Mouse (Mus musculus) heart, adult 18-20 months (tissue): ENCODE data around the gene Tmem163. TPM values are rescaled to one million over a fixed set of nuclear protein-coding genes. Genes with fewer than 3 reads are reported as not detected.

Experiments used
- DNase-seq, 2 experiments: peaks; one replicate each; pipeline ENCODE4 v3.0.0; 2021 to 2022; ENCODE audit warnings: mixed read lengths in 1 of 2
- total RNA-seq, 2 experiments: library from RNA; stranded (reverse); gene quantifications; 2 replicates each; pipeline ENCODE4 v1.2.3; 2021

Gene Tmem163
- total RNA-seq, 2 experiments from 2014 or later = 6.3 to 7.8 TPM

GRCm38 (mm10) chr1:127568641-127569040 lies 110.7 kb downstream of the Tmem163 start:
- no peak for DNase-seq

DNA sequence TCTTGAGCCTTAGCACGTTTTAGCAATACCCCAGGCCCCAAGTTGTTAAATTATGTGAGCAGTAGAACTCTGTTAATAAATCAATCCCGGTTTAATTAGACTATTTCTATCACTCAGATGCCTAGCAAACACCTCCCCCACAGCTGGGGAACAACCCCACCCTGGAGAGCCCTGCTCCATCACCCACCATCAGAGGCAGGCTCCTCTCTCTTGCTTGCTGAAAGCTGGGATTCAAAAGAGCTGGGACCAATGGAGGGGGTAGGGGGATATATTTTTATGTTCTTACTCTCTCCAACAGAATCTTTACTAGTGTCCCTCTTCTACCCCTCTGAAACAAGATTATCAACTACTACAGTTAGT lies 122.9 kb downstream of the Tmem163 start:
- DNase-seq = no peak

DNA sequence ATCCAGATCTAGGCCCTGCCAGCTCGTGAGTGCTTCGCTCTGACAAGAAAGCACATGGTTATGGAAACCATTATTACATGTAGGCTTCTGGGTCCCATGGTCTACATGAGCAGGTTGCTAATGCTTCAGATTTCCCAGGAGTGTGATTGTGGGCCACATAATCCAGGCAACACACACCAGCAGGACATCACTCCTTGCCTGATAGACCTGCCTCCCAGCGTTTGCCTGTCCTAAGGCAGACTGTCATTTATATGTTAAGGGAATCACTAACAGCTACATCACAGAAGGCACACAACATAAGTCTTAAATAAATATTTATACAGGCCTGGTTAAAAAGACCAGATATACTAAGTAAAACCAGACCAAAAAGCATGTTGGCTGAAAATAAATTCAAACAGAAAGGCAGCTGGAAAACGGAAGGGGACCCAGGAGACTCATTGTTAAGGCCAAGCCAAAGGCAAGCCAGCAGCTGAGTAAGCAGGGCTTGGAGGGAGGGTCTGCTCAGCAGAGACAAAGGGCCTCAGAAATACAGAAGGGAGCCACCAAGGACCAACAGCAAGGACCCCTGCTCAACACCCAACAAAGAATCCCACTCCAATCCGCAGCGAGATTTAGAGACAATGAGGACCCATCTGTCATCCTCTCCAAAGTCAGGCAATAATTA lies 123.4 kb downstream of the Tmem163 start:
- no peak for DNase-seq

GRCm38 (mm10) chr1:127548078-127548477 lies 131.3 kb downstream of the Tmem163 start:
- DNase-seq = no peak

- DNase-seq = no peak
Observed at GRCm38 (mm10) chr1:127542756-127543155, 136.6 kb downstream of the Tmem163 start.

GRCm38 (mm10) chr1:127541931-127542330 lies 137.4 kb downstream of the Tmem163 start:
- DNase-seq = no peak

DNA sequence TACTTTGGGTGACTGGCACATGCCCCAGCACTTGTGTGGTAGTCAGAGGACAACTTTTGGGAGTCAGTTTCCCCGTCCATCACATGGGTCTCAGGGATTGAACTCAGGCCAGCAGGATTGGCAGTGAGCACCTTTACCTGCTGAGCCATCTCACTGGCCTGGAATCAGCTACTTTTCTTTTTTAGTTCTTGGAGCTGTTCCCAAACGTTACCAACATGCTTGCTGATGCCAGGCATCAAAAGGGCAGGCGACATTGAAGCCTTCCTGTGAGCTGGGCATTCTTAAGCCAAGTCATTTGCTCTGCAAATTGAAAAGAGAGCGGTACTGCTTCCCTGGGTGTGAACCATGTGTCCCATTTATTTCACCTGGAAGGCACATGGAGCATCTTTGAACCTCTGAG lies 137.8 kb downstream of the Tmem163 start:
- no peak for DNase-seq

DNA sequence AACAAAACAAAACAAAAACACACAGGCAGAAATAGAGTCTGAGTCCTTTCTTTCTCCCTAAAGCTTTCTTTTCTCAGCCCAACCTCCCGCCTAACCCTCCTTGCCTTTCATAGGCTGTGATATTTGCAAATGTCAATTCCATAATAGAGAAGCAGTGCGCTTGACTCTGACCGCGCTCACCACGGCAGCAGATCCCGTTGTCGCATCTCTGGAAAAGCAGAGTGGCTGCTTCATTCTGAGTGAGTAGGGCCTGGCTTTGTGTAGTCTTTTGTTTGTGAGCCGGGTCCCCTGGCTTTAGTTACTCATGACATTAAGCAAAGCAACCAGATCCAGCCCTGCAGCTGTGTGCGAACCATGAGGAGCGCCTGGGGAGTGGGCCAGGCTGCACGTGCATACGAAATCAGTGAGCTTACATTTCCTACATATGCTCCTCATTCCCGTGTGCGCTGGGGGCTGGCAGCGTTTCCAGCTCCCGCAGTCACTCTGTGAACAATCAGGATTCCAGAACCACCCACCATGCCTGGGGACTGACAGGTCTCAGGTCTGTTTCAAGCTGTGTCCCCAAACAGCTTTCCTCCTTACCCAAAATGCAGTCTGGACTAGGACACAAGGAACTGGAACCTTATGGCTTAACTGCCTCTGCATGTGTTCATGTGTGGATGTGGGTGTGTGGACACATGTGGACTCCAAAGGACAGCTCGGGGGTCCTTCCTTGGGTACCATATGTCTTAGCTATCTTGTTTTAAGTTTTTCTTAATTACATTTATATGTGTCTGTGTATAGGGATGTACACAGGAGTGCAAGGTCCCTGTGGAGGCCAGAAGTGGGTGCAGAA lies 141.9 kb downstream of the Tmem163 start:
- DNase-seq = no peak

DNA sequence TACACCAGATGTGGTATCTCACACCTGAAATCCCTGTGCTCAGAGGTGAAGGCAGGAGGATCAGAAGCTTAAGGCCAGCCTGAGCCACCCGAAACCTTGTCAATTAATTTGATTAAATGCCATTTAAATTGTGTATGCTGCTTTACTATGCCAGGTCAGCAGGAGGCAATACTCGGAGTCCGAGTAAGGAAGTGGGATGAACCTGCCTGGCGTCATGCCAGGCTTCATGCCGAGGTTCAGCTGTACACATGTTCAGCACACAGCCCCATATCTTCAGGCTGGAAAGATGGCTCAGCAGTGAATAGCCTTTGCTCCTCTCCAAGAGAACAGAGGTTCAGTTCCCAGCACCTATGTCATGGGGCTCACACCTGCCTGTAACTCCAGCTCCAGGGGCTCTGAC lies 142.9 kb downstream of the Tmem163 start:
- DNase-seq = no peak

DNA sequence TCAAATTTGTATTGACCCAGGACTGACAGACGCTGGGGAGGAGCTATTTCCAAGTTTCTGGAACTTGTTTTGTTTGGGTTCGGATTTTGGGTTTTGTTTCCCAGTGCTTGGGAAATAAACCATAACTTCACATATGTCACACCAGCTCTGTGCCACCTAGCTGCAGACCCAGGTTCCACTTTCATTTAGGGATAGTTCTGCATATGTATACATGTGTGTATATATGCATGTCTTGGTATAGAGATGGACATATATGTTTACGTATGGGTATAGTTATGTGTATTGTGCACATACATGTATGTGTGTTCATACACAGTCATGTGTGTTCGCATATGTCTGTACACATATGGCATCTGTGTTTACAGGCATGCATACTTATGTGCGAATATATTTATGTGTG lies 147.6 kb downstream of the Tmem163 start:
- DNase-seq = no peak

DNA sequence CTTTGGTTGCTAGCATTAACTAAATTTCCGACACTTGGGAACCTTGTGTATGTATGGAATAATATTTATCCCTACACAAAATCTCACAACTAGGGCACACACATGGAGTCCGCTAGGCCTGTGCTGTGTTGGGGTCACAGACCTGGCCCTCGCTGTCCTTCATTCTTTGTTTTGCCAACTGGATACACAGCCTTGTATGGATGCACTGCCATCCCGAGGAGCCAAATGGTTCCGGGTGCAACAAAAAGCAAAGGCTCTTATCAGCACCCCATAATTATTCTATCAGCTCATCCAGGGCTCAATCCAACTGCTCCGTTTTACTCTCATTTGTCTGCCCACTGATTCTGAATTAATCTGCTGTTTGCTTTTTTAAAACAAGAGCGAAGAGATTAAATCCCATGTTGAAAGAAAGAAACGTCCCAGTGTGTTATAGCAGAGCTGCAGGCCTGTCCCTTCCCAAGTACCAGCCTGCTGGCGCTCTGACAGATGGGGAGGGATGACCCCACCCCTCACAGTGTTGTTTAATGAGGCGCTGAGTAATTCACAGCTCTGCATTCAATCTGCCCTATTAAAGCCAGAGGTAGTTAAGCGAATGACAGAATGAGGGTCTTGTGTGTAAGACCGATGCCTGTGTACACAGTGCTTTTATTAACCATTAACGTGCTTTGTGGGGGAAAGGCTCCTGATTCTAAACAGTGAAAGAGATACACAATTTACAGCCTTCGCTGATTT lies 148.3 kb downstream of the Tmem163 start:
- DNase-seq = no peak

- DNase-seq = no peak
Observed at GRCm38 (mm10) chr1:127523364-127523763, 156.0 kb downstream of the Tmem163 start.

- no peak for DNase-seq
Observed at GRCm38 (mm10) chr1:127514888-127515287, 164.5 kb downstream of the Tmem163 start.

DNA sequence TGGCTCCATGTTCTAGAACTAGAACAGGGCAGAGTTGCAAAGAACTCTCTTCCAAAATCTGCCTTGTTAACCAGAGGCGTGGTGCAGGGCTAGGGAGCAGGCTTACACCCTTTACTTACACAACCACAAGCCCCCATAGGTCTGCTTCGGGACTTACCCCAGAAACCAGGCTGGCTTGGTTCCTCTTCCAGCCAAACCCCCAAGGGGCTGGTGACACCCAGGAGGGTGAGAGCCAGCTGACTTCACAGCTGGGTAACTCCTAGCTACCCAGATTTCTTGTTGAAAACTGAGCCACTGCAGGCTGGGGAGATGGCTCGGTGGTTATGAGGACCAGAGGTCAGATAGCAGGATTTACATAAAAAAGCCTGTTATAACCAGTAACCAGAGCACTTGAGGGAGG lies 164.9 kb downstream of the Tmem163 start:
- peak in 1 of 2 experiments; percentile 29 for DNase-seq

DNA sequence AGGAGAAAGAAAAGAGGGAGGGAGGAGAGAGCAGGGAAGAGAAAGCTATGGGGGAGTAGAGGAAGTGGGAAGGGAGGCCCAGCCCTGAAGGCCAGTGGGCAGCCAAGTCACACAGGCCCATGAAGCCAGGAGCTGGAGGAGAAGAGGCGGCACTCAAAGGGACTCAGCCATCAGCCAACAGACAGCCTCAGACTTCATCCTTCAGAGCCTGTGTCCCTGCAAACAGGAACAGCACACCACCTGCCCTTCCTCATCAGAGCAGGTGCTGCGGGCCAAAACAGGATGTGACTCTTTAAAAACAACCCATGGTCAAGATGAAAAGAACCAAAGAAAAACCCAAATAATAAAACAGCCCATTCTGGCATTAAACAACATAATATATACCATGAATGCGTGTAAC lies 165.7 kb downstream of the Tmem163 start:
- DNase-seq = no peak

DNA sequence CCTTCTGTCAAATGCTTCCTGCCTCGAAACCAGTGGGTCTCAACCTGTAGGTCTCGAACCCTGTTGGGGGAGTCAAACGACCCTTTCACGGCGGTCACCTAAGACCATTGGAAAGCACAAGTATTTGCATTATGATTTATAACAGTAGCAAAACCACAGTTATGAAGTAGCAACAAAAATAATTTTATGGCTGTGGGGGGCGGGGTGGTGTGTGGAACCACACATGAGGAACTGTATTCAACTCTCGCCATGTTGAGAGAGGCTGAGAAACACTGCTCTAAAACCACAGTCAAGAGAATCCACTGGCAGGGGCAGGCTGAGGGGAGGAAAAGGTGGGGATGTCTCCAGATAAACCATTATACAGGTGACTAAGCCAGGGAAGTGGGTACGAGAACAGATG lies 166.2 kb downstream of the Tmem163 start:
- DNase-seq = no peak

GRCm38 (mm10) chr1:127512709-127513108 lies 166.6 kb downstream of the Tmem163 start:
- DNase-seq = no peak

- peak; percentile 37 to 49 for DNase-seq
Observed at GRCm38 (mm10) chr1:127511362-127511761, 168.0 kb downstream of the Tmem163 start.

DNA sequence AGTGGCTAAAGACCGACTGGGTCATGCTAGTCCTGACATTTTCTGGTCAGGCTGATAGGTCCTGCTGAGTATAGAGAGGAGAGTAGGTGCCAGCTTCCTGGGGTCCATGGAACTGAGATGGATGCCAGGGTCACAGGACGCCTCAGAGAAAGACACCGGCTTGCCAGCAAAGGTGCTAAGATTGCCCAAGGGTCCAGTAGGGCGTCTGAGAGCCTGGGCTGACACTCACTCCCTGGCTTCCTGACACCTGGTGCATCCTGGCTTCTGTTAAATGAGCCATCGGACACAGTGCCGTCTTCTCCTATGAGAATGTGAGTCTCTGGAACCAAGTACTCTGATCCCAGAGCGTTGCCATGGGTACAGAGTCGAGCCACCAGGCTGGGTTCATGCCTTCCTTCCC lies 170.4 kb downstream of the Tmem163 start:
- no peak for DNase-seq

DNA sequence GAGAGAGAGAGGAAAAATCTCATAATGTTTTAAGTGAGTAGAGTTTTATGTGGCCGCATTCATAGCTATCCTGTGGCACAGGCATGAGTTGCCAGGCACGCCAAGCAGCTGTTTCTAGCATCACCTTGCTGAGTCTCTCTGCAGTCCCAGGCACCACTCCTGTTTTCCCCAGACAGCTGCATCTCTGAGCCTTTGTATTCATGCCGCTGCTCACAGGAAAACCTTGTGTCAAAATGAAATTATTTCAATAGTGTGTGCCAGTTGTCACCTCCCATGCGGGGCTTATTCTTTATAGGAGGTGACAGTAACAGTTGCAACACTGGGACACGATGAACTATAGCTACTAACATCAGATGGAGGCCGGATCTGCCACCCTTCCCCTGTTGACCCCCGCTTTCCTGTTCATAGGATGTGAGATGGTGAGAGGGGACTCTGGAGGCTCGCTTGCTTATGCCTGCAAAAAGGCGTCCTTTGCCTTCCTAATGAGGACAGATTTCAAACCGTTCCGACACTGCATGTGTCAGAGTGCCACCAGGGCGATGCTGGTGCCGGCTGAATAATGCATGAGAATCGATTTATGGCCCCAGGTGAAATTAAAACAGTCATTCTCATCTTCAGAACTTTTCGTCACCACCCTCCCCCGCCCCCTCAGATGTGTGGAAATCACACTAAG lies 171.1 kb downstream of the Tmem163 start:
- no peak for DNase-seq

GRCm38 (mm10) chr1:127507042-127507650 lies 172.2 kb downstream of the Tmem163 start:
- no peak for DNase-seq

DNA sequence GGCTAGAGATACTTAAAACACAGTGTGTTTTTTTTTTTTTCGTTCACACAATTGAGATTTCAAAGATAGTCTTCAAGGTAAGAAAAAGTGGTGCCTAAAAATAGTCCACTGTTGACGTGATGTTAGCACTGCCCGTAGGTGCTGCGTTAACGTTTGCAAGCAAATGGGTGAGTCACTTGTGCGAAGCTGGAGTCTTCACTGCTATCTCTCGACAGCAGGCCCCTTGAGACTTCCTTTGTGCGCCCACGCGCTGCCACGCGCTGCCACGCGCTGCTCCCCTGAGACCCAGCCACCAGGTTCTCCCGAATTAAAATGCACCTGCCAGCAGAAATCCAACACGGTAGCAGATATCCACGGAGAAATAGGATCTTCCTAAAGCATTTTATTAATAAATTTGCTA lies 178.6 kb downstream of the Tmem163 start:
- DNase-seq = no peak
